Mouse (Mus musculus): ENCODE results near the gene Edf1.

Gene Edf1

GRCm38 (mm10) chr2:25561946-25562345 is 4.3 kb downstream of the Edf1 start:
- no peak for DNase-seq (ENCODE audit: low spot score in 2 of 2)

GRCm38 (mm10) chr2:25565741-25566140 is 8.1 kb downstream of the Edf1 start:
- no peak for DNase-seq (ENCODE audit: low spot score in 2 of 2)

DNA sequence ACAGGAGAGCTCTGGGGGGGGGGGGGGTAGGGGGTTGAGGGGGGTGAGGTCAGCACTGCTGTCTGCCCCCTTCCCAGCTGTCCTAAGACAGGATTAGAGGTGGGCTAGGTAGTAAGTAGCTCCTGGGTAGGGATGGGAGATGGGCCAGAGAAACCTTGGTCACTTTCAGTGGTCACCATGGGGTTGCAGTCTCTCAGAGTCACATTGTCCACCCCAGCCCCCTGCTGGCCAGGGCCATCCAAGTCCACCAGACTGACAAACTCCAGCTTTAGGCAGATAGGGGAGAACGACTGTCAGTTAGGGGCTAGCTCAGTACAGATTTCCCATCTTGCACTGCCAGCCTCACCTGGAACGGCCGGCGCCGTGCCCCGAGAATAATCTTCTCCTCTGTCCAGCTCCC is 8.9 kb downstream of the Edf1 start:
- no peak for DNase-seq (ENCODE audit: low spot score in 2 of 2)

- no peak for DNase-seq (ENCODE audit: low spot score in 2 of 2)
These were observed 10.9 kb downstream of the Edf1 start for GRCm38 (mm10) chr2:25568473-25569019.

- no peak for DNase-seq (ENCODE audit: low spot score in 2 of 2)
These were observed 11.7 kb downstream of the Edf1 start for GRCm38 (mm10) chr2:25569323-25569722.

DNA sequence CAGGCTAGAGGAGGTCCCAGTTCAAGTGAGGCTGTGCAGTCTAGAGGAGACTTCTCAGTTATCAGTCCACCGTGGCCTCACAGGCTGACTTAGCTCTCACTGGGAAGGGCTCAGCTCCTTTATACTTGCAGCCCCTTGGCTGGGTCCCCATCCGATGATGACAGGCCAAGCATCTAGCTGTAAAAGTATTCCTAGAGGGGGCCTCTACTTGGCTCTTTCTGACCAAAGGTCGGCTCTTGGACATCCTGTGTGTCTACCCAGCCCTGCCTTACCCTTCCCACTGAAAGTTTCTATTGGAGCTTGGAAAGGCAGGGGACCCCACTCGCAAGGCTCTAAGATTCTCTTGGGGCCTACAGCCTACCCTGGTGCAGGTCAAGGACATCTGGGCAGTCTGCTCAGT is 13.6 kb downstream of the Edf1 start:
- no peak for DNase-seq (ENCODE audit: low spot score in 2 of 2)

DNA sequence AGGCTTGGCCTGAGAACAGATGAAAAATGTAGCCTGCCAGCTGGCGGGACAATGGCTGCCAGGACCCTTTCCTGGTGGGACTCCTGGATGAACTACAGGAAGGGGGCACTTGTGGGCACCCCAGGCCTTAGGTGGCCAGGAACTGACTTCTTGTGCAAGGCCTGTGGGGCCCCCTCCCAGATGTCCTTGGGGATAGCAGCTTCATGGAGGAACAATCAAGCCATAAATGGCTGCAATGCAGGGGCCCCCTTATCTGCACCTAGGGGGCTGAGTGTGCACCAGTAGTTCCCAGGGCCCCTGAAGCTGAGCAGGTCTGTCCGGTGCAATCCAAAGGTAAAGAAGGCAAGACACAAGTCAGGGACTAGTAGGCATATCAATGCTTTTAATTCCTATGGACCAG is 15.4 kb downstream of the Edf1 start:
- DNase-seq (ENCODE audit: low spot score in 2 of 2): no peak

DNA sequence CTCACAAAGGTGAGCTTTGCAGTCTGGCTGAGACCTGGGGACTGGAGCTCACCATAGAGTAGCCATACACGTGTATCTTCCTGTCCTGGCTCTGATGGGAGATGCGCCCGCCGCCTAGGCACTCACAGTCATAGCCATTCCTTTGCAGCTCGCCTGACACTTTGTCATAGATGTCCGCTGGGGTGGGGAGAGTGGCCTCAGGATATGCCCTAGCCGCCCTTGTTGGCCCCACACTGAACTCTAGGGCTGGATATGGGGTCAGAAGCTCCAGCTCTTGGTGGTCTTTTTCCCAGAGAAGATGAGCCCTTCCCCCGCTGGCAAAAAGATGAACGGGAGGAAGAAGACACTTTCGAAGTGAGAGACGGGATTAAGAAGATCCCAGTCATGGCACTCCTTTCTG is 16.5 kb downstream of the Edf1 start:
- no peak for DNase-seq (ENCODE audit: low spot score in 2 of 2)

- peak; percentile 92 to 94 for DNase-seq (ENCODE audit: low spot score in 2 of 2)
These were observed 17.2 kb downstream of the Edf1 start, which contains the start of the genes Mamdc4 and Phpt1 for GRCm38 (mm10) chr2:25574579-25575431. TSS of gene Mamdc4 (minus strand) at chr2:25574845. TSS of gene Phpt1 (minus strand) at chr2:25575224.

- DNase-seq (ENCODE audit: low spot score in 2 of 2): no peak
These were observed 17.9 kb downstream of the Edf1 start for GRCm38 (mm10) chr2:25575432-25576027.

DNA sequence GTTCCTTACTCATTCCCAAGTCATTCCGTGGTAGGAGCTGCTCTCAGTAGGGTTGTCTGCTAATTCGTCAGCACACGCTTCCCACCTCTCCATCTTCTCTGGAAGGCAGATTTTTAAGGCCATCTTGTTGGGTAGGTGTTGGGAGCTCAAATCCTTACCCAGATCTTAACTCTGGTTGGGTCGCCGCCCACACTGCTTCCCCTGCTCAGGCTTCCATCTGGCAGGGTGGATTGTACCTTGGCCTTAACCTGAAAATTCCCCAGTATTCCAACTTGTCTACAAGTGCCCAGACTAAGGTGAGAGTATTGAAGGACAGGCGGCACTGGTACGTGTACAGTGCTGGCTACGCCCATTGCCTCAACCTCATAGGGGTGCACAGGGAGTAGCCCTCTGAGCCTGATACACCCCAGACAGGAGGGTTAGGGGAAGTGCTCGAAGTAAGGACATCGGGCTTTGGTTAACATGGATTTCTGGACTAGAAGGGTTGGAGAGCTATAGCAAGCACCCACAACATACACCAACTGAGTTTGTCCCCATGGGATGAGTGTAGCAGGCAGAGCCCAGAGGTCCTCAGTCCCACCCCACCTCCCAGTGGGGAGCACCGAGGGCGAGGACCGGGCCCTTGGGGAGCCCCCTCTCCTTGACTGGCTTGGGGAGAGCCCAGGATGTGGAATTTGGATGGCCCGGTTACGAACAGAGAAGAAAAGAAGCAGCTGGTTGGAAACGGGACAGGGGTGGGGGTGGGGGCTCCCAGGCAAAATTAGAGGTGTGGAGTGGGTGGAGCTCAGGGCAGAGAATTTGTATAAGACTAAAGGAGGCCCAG is 18.6 kb downstream of the Edf1 start:
- DNase-seq (ENCODE audit: low spot score in 2 of 2): peak in 1 of 2 experiments; percentile 22

DNA sequence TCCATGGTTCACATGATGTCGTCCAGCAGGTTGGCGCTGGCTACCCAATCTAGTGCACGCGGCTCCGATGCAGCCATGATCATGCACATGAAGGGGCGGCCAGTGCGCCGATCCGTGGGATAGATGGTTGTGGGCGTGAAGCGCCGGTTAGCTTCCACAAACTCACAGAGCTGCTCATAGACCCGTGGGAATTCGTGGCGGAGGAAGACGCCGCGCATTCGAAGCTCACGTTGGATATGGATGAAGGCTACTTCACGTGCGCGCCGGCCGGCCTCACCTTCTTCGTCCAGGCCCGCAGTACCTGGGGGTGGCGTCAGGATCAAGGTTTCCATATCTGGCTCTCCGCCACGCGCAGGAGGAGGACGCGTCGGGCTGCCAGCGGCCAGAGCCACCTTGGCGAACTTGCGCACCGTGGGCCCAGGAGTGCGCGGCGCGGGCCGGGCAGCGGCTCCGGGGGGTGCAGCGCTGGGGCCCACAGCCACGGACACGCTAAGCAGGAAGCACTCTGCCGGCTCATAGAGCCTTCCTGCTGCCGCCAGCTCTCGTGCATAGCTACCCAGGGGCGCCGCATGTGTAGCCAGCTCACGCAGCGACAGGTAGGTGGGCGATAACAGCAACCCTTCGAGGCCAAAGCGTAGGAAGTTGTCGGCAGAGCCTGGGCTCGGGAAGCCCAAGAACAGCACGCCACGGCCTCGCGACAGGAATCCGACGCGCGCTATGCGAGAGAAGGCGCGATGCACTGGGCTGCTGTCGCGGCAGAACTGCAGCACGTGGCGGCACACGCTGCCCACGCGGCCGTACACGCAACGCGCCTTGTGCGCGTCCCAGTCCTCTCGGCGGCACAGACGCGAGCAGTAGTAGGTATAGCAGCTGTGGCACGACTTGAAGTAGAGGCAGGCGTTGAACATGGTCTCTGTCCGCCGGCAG is 19.6 kb downstream of the Edf1 start:
- DNase-seq (ENCODE audit: low spot score in 2 of 2): peak in 1 of 2 experiments; percentile 17

GRCm38 (mm10) chr2:25577951-25578795 is 20.5 kb downstream of the Edf1 start:
- no peak for DNase-seq (ENCODE audit: low spot score in 2 of 2)

- no peak for DNase-seq (ENCODE audit: low spot score in 2 of 2)
These were observed 21.4 kb downstream of the Edf1 start for GRCm38 (mm10) chr2:25578796-25579736.

DNA sequence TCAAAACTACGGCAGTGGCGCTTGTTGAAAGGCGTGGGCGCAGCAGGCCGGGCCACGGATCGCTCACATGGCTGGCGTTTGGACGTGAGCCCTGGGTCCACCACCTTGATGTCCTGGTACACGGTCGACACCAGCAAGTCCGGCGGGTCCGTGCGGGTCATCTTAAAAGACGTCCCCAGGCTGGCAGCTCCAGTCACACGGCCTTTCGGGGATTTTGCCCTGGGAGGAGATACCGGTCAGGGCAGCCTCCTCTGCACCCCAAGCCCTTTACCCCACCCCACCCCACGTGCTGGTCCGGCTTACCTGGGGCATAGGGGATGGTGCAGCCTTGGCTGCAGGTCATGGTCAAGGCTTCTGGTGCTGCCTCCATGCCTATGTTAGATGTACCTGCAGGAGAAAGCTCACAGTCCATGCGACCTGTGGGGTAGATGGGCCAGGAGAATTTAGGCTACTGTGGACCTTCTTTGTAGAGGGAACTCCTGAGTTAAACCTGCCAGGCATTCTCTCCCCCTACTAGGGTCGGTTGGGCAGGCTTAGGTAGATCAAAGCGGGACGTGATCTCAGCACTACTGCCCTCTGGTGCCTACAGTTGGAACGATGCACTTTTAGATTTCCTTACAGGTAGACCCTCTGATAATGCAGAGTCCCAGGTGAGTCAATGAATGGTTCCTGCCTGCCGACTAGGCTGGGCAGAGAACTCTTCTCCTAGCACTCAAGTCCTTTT is 22.3 kb downstream of the Edf1 start:
- DNase-seq (ENCODE audit: low spot score in 2 of 2): peak in 1 of 2 experiments; percentile 26

DNA sequence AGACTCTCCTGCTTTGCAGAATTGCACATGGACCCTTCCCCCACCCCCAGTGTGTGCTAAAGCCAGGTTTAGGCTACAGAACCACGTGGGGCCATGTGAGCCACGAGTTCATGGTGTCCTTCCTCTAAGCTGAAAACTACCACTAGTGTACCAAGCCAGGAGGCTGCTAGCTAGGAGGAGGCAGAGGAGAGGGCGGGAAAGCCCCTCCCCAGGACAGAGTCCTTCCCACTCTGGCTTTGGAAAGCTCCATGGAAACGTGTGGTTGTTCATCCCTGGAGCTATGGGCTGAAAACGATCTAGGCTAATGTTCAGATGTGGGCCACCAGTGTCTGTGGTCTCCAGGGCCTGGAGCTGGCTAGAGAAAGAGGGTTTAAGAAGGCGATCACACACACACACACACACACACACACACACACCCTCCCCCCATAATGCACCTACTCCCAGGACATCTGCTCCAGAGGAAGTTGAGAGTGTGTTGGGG is 23.0 kb downstream of the Edf1 start:
- peak in 1 of 2 experiments; percentile 27 for DNase-seq (ENCODE audit: low spot score in 2 of 2)

DNA sequence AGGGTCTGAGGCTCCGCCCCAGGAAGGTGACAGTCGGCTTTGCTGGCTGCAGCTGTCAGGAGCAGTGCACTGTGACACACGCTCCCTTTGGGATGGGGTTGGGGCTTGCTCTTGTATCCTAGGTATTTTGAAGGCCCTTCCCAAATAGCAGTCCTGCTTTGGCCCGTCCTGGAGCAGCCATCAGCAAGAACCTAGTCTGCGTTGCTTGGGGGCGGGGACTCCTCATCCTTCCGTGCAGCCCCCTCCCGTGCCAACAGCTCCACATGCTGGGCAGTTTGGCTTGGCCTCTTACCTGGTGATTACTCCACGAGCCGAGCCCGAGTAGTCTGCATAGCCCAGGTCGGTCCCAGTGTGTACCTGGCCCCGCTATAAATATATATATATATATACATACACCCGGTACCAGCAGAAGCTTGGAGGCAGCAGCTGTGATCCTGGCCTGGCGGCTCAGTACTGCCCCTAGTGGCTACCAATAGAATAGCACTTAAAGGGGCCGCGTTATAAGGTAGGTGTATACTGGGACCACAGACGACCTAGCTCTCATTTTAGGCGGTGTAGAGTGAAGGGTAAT is 23.7 kb downstream of the Edf1 start, which contains the start of gene Ajm1:
TSS of gene Ajm1 (minus strand) at position 464 of the 571 bp plus-strand sequence.
- peak; percentile 62 to 68 for DNase-seq (ENCODE audit: low spot score in 2 of 2)

All from frontal cortex, postnatal 25 days (tissue).